Mouse (Mus musculus) heart, adult 2 months (tissue): ENCODE measurements around the gene Tcf7l1.

Experiments
- CTCF ChIP-seq: fragments of 200-600 bp; IDR thresholded peaks from 2 replicates; pipeline ENCODE4 v1.8.1; 2022; ENCODE audit warnings: antibody characterized with exemption, mild to moderate bottlenecking, moderate library complexity
- EP300 ChIP-seq: fragments of 200-500 bp; IDR thresholded peaks from 2 replicates; pipeline ENCODE4 v1.6.1; 2011; ENCODE audit warnings: low read depth, low read length, control low read depth; ENCODE audit not compliant: insufficient read depth
- POLR2A ChIP-seq: fragments of 200-500 bp; IDR thresholded peaks from 2 replicates; pipeline ENCODE4 v1.6.1; 2011; ENCODE audit warnings: mild to moderate bottlenecking, low read depth, low read length, control low read depth; ENCODE audit not compliant: insufficient read depth

DNA sequence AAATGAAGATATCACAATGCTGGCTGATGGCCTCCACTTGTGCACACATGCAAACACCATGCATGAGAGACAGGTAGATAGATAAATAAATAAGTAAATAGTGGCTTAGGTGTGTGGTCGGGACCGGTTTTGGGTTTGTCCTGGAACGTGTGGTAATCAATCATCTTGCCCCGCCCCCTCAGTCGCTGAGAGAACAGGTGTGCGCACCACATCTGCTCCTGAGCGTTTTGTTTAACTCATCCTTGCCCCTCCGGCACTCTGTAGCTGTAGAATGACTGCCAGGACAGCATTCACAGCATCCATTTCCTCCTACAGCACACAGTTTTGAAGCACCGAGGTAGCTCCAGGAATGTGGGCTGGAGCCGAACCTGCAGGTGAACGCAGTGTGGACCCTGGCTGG, 25.4 kb downstream of the Tcf7l1 start:
- TF ChIP-seq CTCF (no peak), EP300 (no peak), POLR2A (no peak)
